Mouse (Mus musculus): Measurements from ENCODE around the gene Hoxd10.

Hoxd10 gene

GRCm38 (mm10) chr2:74680561-74681398, 10.9 kb upstream of the Hoxd10 start:
- 5% methylated on average over 21 of the region's 21 CpGs for WGBS

GRCm38 (mm10) chr2:74681594-74682531, 9.9 kb upstream of the Hoxd10 start:
- WGBS = 2% methylated on average over 76 of the region's 78 CpGs

GRCm38 (mm10) chr2:74682796-74683195, 8.9 kb upstream of the Hoxd10 start:
- whole genome bisulfite sequencing = 1% methylated on average over 50 of the region's 51 CpGs

DNA sequence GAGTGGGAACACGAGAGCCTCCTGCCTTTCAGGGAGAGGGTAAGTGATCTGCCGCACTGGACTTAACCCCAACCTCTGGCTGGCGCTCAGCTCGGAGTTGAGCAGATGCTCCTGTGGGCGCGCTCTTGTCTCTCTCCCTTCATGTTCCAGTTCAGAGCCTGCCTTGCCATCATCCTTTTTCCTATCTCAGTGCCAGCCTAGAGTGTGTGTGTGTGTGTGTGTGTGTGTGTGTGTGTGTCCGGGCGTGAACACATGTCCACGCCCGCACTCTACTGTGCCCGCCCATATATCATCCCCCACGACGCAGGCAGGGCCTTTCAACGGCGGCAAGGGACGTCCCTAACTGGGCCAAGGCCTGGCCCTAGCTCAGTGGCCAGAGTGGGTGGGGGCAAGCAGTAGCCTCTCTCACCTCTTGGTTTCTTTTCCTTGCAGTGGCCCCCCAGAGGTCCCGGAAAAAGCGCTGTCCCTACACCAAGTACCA, 8.2 kb upstream of the Hoxd10 start:
- 1% methylated on average over 18 of the region's 18 CpGs for WGBS

- 2% methylated on average over 12 of the region's 12 CpGs for WGBS
Observed at GRCm38 (mm10) chr2:74684106-74684505, 7.6 kb upstream of the Hoxd10 start.

- WGBS = 20% methylated on average over 4 of the region's 4 CpGs
Observed at GRCm38 (mm10) chr2:74685059-74685603, 6.6 kb upstream of the Hoxd10 start.

- 8% methylated on average over 17 of the region's 17 CpGs for WGBS
Observed at GRCm38 (mm10) chr2:74686301-74686987, 5.3 kb upstream of the Hoxd10 start.

- WGBS = 1% methylated on average over 27 of the region's 27 CpGs
Observed at GRCm38 (mm10) chr2:74686988-74687697, 4.6 kb upstream of the Hoxd10 start.

DNA sequence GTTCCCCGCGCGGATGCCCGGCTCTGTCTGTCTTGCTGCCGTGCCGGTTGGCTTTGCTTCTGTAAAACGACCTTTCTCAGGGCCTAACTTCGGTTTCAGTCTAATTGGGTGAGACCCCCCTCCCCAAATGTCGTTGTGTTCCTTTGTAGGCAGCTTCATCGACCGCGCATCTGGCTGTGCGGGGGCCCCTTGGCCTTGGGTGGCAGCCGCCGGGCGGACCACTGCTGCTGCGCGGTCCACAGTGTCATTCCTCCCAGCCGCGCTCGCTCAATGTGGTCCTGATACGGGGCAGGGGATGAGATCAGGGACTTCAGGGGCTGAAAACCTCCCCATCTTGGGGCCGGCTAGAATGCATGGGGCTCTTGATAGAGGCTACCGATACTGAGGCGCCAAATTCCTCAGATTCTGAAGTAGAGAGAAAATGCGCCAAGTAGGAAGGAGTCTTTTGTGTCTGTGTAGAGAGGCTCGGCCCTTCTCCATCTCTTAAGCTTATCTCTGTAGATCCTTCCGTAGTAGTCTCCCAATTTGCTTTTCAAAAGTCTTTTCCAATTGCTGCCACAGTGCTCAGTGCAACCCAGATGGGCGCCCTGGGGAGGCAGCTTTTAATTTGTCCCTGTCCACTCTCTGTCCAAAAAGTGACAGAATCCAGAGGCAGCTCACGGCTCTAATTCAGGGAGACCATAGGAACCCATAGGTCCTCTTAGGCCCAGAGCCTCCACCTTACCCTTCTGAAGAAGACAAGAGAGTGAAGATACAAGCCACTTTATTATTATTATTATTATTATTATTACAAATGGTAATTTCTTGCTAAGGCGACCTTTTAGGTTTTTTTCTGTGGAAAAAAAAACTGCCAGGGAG, 3.8 kb upstream of the Hoxd10 start:
- WGBS = 3% methylated on average over 31 of the region's 31 CpGs

GRCm38 (mm10) chr2:74688795-74689573, 2.7 kb upstream of the Hoxd10 start:
- 9% methylated on average over 12 of the region's 12 CpGs for WGBS

DNA sequence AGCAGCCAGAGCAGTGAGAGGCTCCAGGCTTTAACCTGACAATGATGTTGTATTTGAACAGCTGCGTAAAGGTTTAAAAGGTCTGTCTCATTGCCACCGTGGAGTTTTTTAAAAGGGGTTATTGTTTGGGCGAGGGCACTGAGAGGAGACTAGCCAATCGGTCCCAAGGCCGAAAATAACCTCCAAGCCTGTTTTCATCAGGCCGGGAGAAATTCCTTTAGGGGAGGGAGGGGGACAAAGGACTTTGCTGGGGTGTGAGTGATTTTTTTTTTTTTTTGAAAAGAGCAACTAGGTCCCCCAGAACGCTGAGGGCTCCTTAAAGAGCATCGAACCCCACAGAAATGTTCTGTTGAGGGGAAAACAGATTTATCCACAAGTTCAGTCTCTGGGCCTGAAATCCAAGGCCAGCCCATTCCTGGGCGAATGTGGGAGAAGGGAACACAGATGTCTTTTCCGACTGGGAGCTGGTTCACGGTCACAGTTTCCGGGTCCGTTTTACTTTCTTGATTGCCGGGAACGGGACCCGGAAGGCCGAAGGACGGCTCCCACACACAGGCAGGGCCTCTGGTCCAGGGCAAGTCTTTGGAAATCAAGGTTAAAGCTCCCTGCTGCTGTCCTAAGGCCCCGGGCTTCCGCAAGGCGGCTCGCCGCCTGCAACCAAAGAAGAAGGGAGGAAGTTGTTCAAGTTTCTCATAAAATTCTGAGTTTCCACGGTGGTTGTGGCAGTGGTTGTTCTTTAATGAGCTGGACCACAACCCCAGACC, 2.0 kb upstream of the Hoxd10 start:
- 3% methylated on average over 24 of the region's 24 CpGs for WGBS

- WGBS = 15% methylated on average over 8 of the region's 8 CpGs
Observed at GRCm38 (mm10) chr2:74690338-74690716, 1.4 kb upstream of the Hoxd10 start.

GRCm38 (mm10) chr2:74691995-74692807, 477 bp downstream of the Hoxd10 start:
- 4% methylated on average over 35 of the region's 35 CpGs for WGBS

GRCm38 (mm10) chr2:74692808-74693431, 1.2 kb downstream of the Hoxd10 start:
- WGBS = 4% methylated on average over 20 of the region's 20 CpGs

DNA sequence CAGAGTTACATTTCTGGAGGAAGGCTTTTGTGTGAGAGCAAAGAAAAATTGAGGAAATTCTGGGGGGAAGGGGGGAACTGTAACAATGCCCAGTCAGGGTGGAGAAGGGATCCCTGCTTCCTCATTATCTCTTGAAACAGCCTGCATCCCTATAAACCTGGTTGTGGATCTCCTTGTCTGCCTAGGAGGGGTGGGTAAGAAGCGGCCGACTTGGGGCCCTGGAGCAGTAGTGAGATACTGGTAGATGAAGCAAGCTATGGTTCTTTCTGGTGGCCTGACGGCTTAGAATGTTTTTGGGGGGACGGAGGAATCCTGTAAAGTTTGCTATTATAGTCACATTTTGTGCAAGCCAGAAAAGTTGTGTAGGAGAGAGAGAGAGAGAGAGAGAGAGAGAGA, 1.7 kb downstream of the Hoxd10 start:
- WGBS = 9% methylated on average over 4 of the region's 4 CpGs

DNA sequence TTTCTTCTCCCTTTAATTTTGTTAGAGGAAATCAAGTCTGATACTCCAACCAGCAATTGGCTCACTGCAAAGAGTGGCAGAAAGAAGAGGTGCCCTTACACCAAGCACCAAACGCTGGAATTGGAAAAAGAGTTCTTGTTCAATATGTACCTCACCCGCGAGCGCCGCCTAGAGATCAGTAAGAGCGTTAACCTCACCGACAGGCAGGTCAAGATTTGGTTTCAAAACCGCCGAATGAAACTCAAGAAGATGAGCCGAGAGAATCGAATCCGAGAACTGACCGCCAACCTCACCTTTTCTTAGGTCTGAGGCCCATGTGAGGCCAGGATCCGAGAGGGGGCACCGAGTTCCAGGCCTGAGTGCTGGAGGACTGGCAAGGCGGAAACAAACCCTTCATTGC, 2.3 kb downstream of the Hoxd10 start:
- 2% methylated on average over 16 of the region's 16 CpGs for WGBS

- WGBS = 7% methylated on average over 1 of the region's 1 CpGs
Observed at GRCm38 (mm10) chr2:74695383-74695782, 3.7 kb downstream of the Hoxd10 start.
